Mouse (Mus musculus) Muller cell, postnatal 12 days (primary cell): ENCODE measurements around the gene Kpna7.
"Not testable (repeated sequence)": the region's sequence is repeated elsewhere in the genome, so short reads cannot be mapped to it uniquely, and the experiment has no call there.

Source experiments
- DNase-seq: peaks from one replicate; pipeline ENCODE4 v3.0.0-alpha.2; 2015; ENCODE audit errors: inconsistent ontology term

The Kpna7 gene

GRCm38 (mm10) chr5:145020712-145021111 lies 63.1 kb downstream of the Kpna7 start:
- not testable (repeated sequence) for DNase-seq

DNA sequence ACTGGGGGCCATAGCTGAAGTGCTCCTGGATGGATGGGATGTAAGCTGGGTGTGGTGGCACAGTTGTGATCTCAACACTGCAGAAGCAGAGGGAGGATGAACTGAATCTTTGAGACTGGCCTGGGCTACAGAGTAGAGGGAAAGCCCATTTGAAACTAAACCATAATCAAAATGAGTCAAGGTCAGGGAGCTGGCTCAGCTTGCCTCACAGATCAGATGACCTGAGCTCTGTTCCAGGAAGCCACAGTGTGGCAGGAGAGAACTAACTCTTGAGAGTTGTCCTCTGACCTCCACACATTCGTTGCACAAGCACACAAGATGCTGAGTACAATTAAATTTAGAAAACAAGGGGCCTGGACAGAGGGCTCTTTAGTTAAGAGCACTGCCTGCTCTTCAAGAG lies 63.6 kb downstream of the Kpna7 start:
- DNase-seq, result not testable (repeated sequence)

GRCm38 (mm10) chr5:145016761-145017160 lies 67.1 kb downstream of the Kpna7 start:
- not testable (repeated sequence) for DNase-seq

GRCm38 (mm10) chr5:145014278-145014677 lies 69.6 kb downstream of the Kpna7 start:
- DNase-seq, result no peak

GRCm38 (mm10) chr5:145008878-145009659 lies 74.8 kb downstream of the Kpna7 start:
- no peak for DNase-seq

DNA sequence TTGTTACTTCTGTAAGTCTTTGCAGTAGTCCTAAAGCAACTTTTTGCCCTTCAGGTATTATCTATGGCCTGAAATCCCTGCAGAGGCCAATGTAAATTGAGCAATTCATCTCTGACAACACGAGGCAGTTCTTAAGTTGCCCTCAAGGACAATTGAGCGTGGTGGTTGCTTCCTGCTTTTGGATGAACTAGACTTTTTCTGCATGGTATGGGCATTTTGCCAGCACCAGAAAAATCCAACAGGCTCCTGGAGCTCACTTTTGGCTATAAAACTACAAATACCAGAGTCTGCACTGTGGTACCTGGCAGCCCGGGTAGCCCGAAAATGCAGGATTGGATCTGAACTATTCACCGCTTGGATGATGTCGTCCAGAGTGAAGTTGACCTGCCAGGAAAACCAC lies 78.2 kb downstream of the Kpna7 start:
- no peak for DNase-seq

GRCm38 (mm10) chr5:145004495-145004894 lies 79.3 kb downstream of the Kpna7 start:
- no peak for DNase-seq

DNA sequence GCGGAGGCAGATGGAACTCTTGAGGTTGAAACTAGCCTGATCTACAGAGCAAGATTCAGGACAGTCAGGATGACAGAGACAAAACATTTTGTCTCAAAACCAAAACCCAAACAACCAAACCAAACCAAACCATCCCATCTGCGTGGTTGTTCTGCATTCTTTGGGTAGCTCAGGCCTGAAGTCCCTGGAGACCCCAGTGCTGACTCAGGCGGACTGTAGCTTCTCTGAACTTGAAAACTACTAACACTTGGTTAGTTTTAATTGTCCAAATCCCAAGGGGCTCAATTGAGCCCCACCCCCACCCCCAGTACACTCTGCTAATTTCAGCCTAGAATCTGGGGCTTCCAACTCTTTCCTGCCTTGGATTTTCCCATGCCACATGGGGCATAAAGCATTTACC lies 80.5 kb downstream of the Kpna7 start:
- DNase-seq, result no peak

DNA sequence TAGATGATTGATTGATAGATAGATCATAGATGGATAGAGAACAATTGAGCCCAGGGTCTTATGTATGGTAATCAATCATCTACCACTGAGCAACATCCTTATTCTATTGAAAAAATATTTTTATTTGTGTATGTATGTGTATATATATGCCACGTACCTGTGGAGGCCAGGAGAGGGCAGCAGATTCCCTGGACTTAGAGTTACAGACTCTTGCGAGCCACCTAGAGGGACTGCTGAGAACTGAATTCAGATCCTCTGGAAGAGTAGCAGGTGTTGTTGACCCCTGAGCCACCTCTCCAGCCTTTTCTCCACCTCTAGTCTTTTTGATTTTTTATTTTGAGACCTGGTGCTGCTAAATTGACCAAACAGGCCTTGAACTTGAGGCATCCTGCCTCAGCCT lies 85.3 kb downstream of the Kpna7 start:
- DNase-seq, result no peak

GRCm38 (mm10) chr5:144990481-144990880 lies 93.3 kb downstream of the Kpna7 start:
- no peak for DNase-seq

GRCm38 (mm10) chr5:144990051-144990450 lies 93.8 kb downstream of the Kpna7 start:
- peak; percentile 92 for DNase-seq

DNA sequence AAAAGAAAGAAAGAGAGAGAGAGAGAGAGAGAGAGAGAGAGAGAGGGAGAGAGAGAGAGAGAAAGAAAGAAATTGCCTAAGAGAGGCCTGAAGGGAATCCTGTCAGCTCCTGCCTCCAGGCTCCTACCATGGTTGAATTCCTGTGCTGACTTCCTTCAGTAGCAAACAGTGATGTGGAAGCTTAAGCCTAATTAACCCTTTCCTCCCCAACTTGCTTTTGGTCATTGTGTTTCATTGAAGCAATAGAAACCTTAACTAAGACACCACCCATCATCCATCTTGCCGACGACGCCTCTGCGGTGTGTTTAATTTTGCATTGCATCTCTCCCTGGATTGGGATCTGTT lies 94.8 kb downstream of the Kpna7 start:
- DNase-seq, result no peak

GRCm38 (mm10) chr5:144988340-144989060 lies 95.3 kb downstream of the Kpna7 start:
- DNase-seq, result peak; percentile 60

DNA sequence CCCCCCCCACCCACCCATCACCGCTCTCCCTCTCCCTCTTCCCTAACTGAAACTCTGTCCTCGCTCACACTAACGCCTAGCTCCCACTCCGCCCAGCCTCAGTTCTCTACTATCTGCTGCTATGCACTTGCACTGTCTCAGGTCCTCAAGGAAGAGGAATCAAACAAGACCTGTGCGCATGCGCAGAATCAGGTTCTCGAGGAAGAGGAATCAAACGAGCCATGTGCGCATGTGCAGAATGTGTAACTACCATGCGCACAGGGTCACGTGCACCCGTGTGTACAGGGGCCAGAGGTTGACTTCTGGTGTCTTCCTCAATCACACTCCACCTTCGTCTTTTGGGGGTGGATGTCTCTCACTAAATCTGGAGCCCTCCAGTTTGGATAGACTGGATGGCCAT lies 96.3 kb downstream of the Kpna7 start:
- no peak for DNase-seq

DNA sequence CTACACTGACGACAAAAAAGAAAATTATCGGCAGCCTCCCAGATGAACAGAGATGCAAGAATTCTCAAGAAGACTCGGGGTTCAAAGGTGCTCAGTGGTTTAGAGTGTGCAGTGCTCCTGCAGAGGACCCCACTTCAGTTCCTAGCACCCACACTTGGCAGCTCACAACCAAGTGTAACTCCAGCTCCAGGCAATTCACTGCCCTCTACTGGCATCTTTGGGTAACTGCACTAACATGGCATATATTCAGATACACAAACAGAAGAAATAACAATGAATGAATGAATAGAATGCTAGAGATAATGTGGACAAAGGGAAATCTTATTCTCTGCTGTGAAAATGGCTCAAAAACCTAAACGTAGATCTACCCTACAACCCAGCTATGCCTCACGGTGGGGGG lies 99.0 kb downstream of the Kpna7 start:
- DNase-seq, result no peak

DNA sequence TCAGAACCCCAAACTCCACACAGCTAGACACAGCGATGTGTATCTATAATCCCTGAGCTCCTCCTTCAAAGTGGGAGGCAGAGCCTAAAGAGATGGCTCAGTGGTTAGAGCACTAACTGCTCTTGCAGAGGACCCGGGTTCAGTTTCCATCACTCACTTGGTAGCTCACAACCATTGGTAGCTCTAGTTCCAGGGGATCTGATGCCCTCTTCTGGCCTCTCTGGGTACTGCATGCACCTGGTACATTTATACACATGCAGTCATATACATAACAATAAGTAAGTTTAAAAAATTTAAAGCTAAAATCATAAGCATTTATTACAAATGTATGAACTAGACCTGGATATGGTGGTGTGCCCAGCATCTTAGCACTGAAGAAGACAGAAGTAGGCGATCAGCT lies 100.6 kb downstream of the Kpna7 start:
- DNase-seq, result no peak

DNA sequence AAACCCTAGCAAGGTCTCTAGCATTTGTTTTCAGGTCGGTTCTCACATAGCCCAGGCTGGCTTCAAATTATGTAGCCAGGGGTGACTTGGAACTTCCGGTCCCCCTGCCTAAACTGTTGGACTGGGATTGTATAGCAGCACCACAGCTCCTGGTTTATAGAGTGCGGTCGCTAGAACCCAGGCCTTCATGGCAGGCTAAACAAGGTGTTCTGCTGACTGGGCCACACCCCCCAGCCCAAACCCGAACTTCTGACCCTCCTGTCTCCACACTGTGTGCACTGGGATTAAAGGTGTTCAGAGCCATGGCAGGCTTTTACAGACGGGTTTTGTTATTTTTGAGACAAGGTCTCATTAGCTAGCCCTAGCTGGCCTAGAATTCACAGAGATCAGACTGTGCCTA lies 104.7 kb downstream of the Kpna7 start:
- DNase-seq, result no peak

DNA sequence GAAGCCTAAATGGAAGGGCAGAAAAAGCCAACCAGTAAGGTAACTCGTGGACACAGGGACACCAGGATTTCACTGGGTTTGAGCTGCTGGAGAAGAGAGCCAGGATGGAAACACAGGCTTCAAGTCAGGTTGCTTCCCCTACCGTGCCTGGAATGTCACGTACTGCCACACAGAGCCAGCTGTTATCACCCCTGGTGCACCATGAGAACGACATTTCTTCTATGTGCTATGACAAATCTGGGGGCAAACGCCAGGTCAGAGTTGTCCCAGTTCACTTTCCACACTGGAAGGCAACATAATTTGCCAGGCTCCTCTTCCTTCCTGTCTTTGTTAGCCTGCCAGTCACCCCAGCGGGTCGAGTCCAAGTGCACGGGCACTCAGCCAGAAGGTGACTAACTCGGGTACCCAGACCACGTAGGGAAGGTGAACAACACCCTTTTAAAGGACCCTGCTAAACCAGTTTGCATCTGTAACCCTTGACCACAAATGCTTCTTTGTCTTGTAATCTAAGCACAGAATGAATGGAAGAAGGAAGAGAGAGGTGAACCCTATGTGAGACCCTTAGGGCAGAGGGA lies 105.2 kb downstream of the Kpna7 start:
- peak; percentile 80 for DNase-seq

- DNase-seq, result no peak
Measured at GRCm38 (mm10) chr5:144971266-144971665, 112.6 kb downstream of the Kpna7 start.

- DNase-seq, result peak; percentile 92
Measured at GRCm38 (mm10) chr5:144965639-144966351, 118.0 kb downstream of the Kpna7 start, which contains the start of gene Smurf1. Smurf1 (minus strand) TSS chr5:144965847.

GRCm38 (mm10) chr5:144964872-144965638 lies 118.8 kb downstream of the Kpna7 start:
- peak; percentile 92 for DNase-seq
